Mouse (Mus musculus): ENCODE results near the gene Prkg1. TPM values are rescaled to one million over a fixed set of nuclear protein-coding genes. Genes with fewer than 3 reads are reported as not detected.

The Prkg1 gene
- total and polyA plus RNA-seq, 2 experiments from 2014 or later: 5.1 to 9.9 TPM

DNA sequence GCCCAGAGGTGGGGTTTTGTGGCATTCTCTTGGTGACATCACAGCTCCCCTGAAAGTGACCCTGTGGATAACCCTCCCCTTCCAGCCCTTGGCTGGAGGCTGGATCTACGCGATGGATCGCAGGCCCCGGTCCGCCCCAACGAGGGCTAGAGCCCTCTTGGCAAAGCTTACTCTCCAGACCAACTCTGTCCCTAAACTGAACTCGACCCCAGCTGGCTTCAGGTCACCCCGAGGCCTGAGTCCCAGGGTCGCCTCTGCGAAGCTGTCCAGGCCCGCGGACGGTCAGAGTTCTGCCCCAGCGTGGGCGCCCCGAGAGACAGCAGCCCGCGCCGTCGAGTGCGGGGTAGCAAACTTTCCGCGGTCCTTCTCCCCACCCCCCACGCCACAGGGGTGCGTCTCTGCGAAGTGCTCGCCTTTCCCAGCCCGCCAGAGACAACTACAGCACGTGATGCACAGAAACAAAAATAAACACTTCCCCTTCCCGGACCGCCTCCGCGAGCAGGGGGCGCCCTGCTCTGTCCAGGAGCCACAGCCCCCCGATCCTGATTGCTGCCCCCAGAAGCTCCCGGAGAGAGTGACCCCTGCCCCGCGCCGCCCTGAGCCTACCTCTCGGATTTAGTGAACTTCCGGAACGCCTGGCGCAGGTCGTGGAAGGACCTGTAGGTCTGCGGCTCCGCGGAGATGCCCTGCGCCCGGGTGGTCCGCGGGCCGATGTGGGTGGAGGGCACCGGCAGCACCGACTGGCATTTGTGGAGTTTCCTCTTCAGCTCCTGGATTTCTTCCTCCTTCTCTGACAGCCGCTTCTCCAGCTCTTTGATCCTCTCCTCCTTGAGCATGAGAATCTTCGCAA, 657 bp downstream of the Prkg1 start:
- no peaks in the 10 kb centered on the region for H3K9me3 ChIP-seq (ENCODE audit: low read length)
- peaks cover 12% of the 10 kb centered on the region for H3K4me1 ChIP-seq (ENCODE audit: insufficient read depth, low read length)
- H3K4me3 ChIP-seq (ENCODE audit: low read depth, low read length): peak overlapping the region; percentile 46
- WGBS: under 1% methylated on average over 55 of the region's 56 CpGs
- H3K9ac ChIP-seq (replicated peaks; ENCODE audit: low read length, poor library complexity, severe bottlenecking): 0 out of 2 replicates have a peak overlapping the region, but pooled peaks have one; percentile 33
- DNase-seq (ENCODE audit: low spot score): no peak
- H3K27me3 ChIP-seq (ENCODE audit: insufficient read depth, low read length): peaks cover 20% of the 10 kb centered on the region
- H3K4me2 ChIP-seq (ENCODE audit: low read depth, low read length, poor library complexity, severe bottlenecking): peak overlapping the region; percentile 95
- H3K27ac ChIP-seq (ENCODE audit: low read depth, low read length): no peak overlapping the region
- TF ChIP-seq CTCF (IDR thresholded peaks at IDR 0.05): peak; percentile 34; the same call in 1 of the 2 replicates
- H3K36me3 ChIP-seq (ENCODE audit: insufficient read depth, low read length): no peaks in the 10 kb centered on the region
- peak; percentile 31 for ATAC-seq (ENCODE audit: low FRiP score)

DNA sequence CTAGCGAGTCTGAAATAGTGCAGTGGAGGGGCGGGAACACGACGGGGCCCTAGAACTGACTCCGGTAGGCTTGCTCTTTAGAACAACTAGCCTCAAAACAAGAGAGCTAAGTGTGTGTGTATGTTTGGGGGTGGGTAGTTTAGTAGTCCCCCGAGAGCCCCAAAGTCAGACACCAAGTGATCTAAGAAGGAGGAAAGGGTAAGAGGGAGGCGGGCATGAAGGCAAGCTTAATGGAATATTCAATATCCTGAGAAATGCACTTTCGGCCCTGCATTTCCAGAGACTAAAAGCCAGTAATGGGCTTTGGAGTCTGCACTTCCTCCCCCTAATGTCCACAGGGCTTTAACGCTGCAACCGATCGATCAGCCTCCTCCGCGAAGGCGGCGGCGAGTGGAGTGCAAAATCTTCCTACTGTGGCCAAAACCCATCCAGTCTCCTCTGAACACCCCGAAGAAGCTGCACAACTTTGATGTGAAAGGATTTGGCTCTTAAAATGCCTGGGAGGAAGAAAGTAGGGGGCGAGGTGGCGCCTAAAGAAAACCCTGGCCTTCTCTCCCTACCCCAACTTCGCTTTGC, 1.5 kb downstream of the Prkg1 start:
- 10% methylated on average over 20 of the region's 20 CpGs for WGBS
- no peaks in the 10 kb centered on the region for H3K36me3 ChIP-seq (ENCODE audit: insufficient read depth, low read length)
- ATAC-seq (ENCODE audit: low FRiP score) (no peak), DNase-seq (ENCODE audit: low spot score) (no peak)
- peak overlapping the region; percentile 95 for H3K4me2 ChIP-seq (ENCODE audit: low read depth, low read length, poor library complexity, severe bottlenecking)
- peak overlapping the region; percentile 46; the same call in 1 of the 2 replicates for H3K4me3 ChIP-seq (ENCODE audit: low read depth, low read length)
- H3K9ac ChIP-seq (replicated peaks; ENCODE audit: low read length, poor library complexity, severe bottlenecking): no peak overlapping the region
- H3K27ac ChIP-seq (ENCODE audit: low read depth, low read length): no peak overlapping the region
- TF ChIP-seq CTCF (IDR thresholded peaks at IDR 0.05): no peak
- no peaks in the 10 kb centered on the region for H3K9me3 ChIP-seq (ENCODE audit: low read length)
- peaks cover 20% of the 10 kb centered on the region for H3K27me3 ChIP-seq (ENCODE audit: insufficient read depth, low read length)
- H3K4me1 ChIP-seq (ENCODE audit: insufficient read depth, low read length): peaks cover 12% of the 10 kb centered on the region

DNA sequence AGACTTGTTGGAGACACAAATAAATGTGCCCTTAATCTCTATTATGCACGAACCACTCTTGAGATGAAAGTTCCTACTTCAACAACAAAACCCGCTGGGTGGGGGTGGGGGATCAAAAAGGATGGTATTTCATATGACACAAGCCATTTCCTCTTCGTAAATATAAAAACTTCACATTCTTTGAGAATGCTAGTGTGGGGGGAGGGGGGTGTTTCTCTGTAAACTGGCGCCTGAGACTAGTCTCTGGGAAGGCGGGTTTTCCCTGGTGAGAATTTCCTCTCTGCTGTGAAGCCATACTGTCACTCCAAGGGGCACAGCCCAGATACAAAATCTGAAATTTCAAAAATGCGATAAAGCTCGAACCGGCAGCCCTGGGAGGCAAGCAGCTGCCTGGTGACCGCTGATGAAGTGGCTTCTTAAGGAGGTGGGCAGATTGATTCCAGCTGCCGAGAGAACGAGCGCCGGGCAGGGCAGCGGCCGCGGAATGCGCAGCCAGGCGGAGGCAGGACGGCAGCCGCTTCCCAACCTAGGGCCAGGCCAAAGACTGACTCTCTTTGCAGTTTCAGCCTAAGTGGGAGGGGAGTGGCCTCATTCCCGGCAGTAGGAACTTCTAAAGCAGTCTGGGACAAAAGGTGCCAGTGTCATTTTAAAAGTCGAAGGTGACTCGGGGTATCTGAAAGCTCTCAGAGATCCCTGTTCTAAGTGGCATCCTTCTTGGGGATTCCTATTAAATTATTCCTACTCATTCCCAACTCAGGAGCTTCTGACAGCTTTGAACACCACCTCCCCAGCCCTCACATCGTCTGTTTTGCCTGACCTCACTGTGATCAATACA, 2.2 kb downstream of the Prkg1 start:
- ATAC-seq (ENCODE audit: low FRiP score): no peak
- no peaks in the 10 kb centered on the region for H3K36me3 ChIP-seq (ENCODE audit: insufficient read depth, low read length)
- peak overlapping the region; percentile 33 for H3K4me3 ChIP-seq (ENCODE audit: low read depth, low read length)
- H3K4me1 ChIP-seq (ENCODE audit: insufficient read depth, low read length): peaks cover 12% of the 10 kb centered on the region
- peaks cover 20% of the 10 kb centered on the region for H3K27me3 ChIP-seq (ENCODE audit: insufficient read depth, low read length)
- no peak for DNase-seq (ENCODE audit: low spot score)
- 1% methylated on average over 24 of the region's 24 CpGs for WGBS
- no peak overlapping the region for H3K27ac ChIP-seq (ENCODE audit: low read depth, low read length)
- H3K9me3 ChIP-seq (ENCODE audit: low read length): no peaks in the 10 kb centered on the region
- no peak overlapping the region for H3K9ac ChIP-seq (replicated peaks; ENCODE audit: low read length, poor library complexity, severe bottlenecking)
- TF ChIP-seq CTCF (IDR thresholded peaks at IDR 0.05): no peak
- H3K4me2 ChIP-seq (ENCODE audit: low read depth, low read length, poor library complexity, severe bottlenecking): peak overlapping the region; percentile 95

DNA sequence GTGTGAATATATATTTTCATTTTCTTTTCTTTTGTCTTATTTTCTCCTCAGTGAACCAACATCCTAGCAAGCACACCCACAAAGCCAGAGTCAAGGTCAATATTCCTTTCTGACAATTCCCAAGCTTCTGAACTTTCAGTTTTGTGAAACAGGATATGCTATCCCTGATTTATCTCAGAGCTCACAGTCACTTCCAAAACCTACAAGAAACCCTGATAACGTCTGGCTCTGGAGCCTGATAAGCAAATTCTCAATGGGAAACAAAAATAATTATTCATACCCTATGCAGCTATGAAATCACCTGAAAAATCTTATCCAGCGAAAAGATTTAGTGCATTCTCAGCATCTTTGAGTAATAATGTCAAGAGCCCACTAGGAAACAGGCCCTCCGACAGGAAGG, 5.0 kb downstream of the Prkg1 start:
- no peak overlapping the region for H3K4me2 ChIP-seq (ENCODE audit: low read depth, low read length, poor library complexity, severe bottlenecking)
- 80% methylated on average over 3 of the region's 3 CpGs for WGBS
- H3K9ac ChIP-seq (replicated peaks; ENCODE audit: low read length, poor library complexity, severe bottlenecking): no peak overlapping the region
- H3K27me3 ChIP-seq (ENCODE audit: insufficient read depth, low read length): peaks cover 20% of the 10 kb centered on the region
- H3K27ac ChIP-seq (ENCODE audit: low read depth, low read length): no peak overlapping the region
- TF ChIP-seq CTCF (IDR thresholded peaks at IDR 0.05): no peak
- H3K9me3 ChIP-seq (ENCODE audit: low read length): no peaks in the 10 kb centered on the region
- ATAC-seq (ENCODE audit: low FRiP score): no peak
- no peak overlapping the region for H3K4me3 ChIP-seq (ENCODE audit: low read depth, low read length)
- H3K4me1 ChIP-seq (ENCODE audit: insufficient read depth, low read length): peaks cover 12% of the 10 kb centered on the region
- no peaks in the 10 kb centered on the region for H3K36me3 ChIP-seq (ENCODE audit: insufficient read depth, low read length)
- no peak for DNase-seq (ENCODE audit: low spot score)

DNA sequence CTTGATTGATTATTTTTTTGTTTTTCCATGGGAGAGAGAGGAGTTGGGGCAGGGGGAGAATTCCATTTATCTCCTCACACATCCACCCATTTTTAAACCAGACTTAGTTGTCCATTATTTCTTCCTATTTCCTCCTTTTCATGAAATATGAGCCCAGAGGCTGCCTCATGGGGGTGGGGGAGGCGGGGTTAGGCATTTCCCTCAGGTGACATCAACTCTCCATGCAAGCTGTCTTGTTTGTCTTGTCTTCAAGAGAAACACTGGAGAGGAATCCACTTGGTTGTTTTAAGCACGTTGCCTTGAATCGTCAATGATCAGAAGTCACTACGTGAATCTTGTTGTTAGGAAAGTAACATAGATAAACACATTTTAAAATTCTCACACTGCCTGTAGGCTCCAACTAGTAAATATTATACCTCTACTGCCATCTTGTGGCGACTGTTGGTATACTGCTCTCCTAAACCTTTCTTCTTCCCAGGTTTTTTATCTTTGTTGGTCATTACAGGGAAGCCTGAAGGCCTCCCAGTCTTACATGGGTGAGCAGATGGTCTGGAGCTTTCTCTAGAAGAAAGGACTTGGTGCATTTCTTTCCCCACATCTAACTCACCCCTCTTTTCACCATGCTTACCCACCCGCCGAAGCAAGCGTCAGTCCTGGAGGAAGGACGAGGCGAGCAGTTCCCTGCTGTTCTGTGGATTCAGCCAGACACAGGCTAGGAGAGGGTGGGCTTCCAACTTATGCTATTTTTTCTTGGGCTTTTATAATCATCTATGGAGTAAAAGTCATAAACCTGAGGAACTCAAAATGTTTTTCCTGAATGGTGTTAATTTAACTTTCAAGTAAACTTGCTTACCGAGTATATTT, 8.7 kb downstream of the Prkg1 start:
- no peaks in the 10 kb centered on the region for H3K4me1 ChIP-seq (ENCODE audit: insufficient read depth, low read length)
- no peaks in the 10 kb centered on the region for H3K9me3 ChIP-seq (ENCODE audit: low read length)
- H3K27ac ChIP-seq (ENCODE audit: low read depth, low read length): no peak overlapping the region
- H3K27me3 ChIP-seq (ENCODE audit: insufficient read depth, low read length): no peaks in the 10 kb centered on the region
- ATAC-seq (ENCODE audit: low FRiP score) (no peak), DNase-seq (ENCODE audit: low spot score) (peak; percentile 83)
- no peak overlapping the region for H3K4me2 ChIP-seq (ENCODE audit: low read depth, low read length, poor library complexity, severe bottlenecking)
- no peaks in the 10 kb centered on the region for H3K36me3 ChIP-seq (ENCODE audit: insufficient read depth, low read length)
- H3K9ac ChIP-seq (replicated peaks; ENCODE audit: low read length, poor library complexity, severe bottlenecking): no peak overlapping the region
- H3K4me3 ChIP-seq (ENCODE audit: low read depth, low read length): no peak overlapping the region
- peak; percentile 83 for TF ChIP-seq CTCF (IDR thresholded peaks at IDR 0.05)
- WGBS: 39% methylated on average over 11 of the region's 11 CpGs

All from midbrain, postnatal 0 days (tissue).